Mouse (Mus musculus) embryonic facial prominence, embryonic 13.5 days (tissue): ENCODE results near the gene Hoxc9. TPM values are rescaled to one million over a fixed set of nuclear protein-coding genes. Genes with fewer than 3 reads are reported as not detected.
A peak's percentile ranks its signal among the peaks of the same experiment; 100 is the strongest.

Experiments
- ATAC-seq: fragments of 200-750 bp; cut with Nextera tagmentation; 2 replicates; pipeline ENCODE4 v1.8.0; 2017; ENCODE audit warnings: low read depth; ENCODE audit not compliant: insufficient number of reproducible peaks, insufficient read depth, low FRiP score, low TSS enrichment
- H3K27ac ChIP-seq: fragments of 300-500 bp; sonication (generic); 2 replicates; pipeline ENCODE4 v1.5.1; 2015; ENCODE audit warnings: moderate library complexity, mild to moderate bottlenecking, inconsistent platforms
- H3K27me3 ChIP-seq: fragments of 300-500 bp; sonication (generic); 2 replicates; pipeline ENCODE4 v1.6.1; 2015; ENCODE audit warnings: mild to moderate bottlenecking, inconsistent platforms
- H3K36me3 ChIP-seq: fragments of 300-500 bp; sonication (generic); 2 replicates; pipeline ENCODE4 v1.6.1; 2015; ENCODE audit warnings: mild to moderate bottlenecking, inconsistent platforms
- H3K4me1 ChIP-seq: fragments of 300-500 bp; sonication (generic); 2 replicates; pipeline ENCODE4 v1.6.1; 2015; ENCODE audit warnings: inconsistent platforms
- H3K4me2 ChIP-seq: fragments of 300-500 bp; sonication (generic); 2 replicates; pipeline ENCODE4 v1.6.1; 2015; ENCODE audit warnings: moderate library complexity, mild to moderate bottlenecking, inconsistent platforms
- H3K4me3 ChIP-seq: fragments of 300-500 bp; sonication (generic); 2 replicates; pipeline ENCODE4 v1.5.1; 2015; ENCODE audit warnings: mild to moderate bottlenecking, inconsistent platforms
- H3K9ac ChIP-seq: fragments of 300-500 bp; sonication (generic); 2 replicates; pipeline ENCODE4 v1.6.1; 2015; ENCODE audit warnings: mild to moderate bottlenecking, inconsistent platforms
- H3K9me3 ChIP-seq: fragments of 300-500 bp; sonication (generic); 2 replicates; pipeline ENCODE4 v1.6.1; 2016; ENCODE audit warnings: inconsistent platforms
- WGBS: fragments of 180-500 bp; shearing (Covaris S2); methylation state at CpG from one replicate; pipeline ENCODE4 v1.1.7; 2015; ENCODE audit warnings: mixed read lengths; 5-methylcytosine and 5-hydroxymethylcytosine counted together
- polyA plus RNA-seq: library from polyadenylated mRNA; unstranded; fragments of >200 nt; fragmentation: Nextera tagmentation; extraction: Ambion mirVana; gene quantifications from 2 replicates; pipeline ENCODE4 v1.2.1, GENCODE M21; 2015

Gene Hoxc9
- polyA plus RNA-seq, 1 experiment from 2014 or later, result not detected

DNA sequence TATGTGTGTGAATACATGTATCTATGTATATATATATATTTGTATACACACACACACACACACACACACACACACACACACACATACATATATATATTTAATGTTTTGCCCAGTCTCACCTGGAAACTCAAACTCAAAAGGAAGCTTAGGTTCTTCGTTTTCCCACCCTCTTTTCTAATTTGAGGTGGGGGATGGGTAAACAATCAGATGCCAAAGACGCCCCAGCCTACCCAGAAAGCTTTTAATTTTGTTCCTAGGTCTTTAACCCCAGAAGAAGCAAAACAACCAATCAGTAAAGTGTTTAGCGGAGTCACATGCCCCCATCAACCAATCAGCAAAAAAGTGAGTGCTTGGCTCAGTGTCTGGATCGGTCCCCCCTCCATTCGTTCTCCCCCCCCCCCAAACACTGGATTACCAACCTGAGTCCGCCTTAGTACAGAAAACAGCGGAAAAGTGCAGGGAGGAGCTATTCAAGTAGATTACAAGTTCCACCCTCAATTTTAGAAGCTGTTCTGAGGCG is 44.7 kb downstream of the Hoxc9 start:
- no peaks in the 10 kb centered on the region for H3K9me3 ChIP-seq
- no peak overlapping the region for H3K4me2 ChIP-seq
- H3K9ac ChIP-seq, result no peak overlapping the region
- WGBS, result 2% methylated on average over 8 of the region's 8 CpGs
- ATAC-seq, result no peak
- H3K27me3 ChIP-seq, result peaks cover 100% of the 10 kb centered on the region
- H3K27ac ChIP-seq, result no peak overlapping the region
- H3K36me3 ChIP-seq, result no peaks in the 10 kb centered on the region
- no peak overlapping the region for H3K4me3 ChIP-seq
- no peaks in the 10 kb centered on the region for H3K4me1 ChIP-seq

DNA sequence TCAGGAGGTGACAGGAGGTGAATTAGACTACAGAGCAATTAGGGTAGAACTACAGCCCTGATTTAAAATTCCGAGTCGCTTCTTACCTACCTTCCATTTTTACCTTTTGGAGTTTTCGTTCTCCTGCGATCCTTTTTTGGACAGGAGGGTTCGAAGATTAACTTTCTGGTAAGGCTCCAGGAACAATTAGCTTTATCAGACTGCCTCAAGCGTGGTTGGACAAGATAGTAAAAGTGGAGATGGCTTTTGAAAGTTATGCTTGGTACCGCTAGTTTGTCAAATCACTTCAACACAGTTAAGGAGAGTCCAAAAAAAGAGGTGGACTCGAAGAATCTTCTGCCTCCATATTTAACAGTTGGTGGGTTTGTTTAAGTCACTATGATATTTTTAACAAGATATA is 45.3 kb downstream of the Hoxc9 start:
- Histone ChIP-seq H3K4me2 (no peak overlapping the region), H3K4me1 (no peaks in the 10 kb centered on the region), H3K27me3 (peaks cover 100% of the 10 kb centered on the region), H3K27ac (no peak overlapping the region), H3K4me3 (no peak overlapping the region), H3K9ac (no peak overlapping the region), H3K9me3 (no peaks in the 10 kb centered on the region), H3K36me3 (no peaks in the 10 kb centered on the region)
- no peak for ATAC-seq
- 6% methylated on average over 8 of the region's 8 CpGs for WGBS

DNA sequence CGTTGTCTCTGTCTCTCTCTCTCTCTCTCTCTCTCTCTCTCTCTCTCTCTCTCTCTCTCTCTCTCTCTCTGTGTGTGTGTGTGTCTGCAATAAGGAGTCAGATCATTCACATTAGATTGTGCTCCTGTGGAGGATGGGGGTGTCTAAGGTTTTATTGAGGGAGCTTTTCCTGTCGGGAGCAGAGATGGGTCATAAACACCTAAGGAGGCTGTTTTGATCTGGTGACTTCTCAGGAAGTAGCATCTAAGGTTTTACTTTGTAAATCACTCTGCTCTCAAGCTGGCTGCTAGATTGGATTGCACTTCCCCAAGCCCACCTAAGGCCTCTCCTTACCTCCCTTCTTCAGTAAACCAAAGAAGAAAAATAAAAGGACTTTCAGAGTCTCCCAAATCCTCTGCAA is 47.9 kb downstream of the Hoxc9 start:
- whole genome bisulfite sequencing, result 1% methylated on average over 2 of the region's 2 CpGs
- Histone ChIP-seq H3K27ac (no peak overlapping the region), H3K9ac (no peak overlapping the region), H3K4me3 (no peak overlapping the region), H3K4me1 (no peaks in the 10 kb centered on the region), H3K27me3 (peaks cover 100% of the 10 kb centered on the region), H3K4me2 (no peak overlapping the region), H3K36me3 (no peaks in the 10 kb centered on the region), H3K9me3 (no peaks in the 10 kb centered on the region)
- no peak for ATAC-seq

DNA sequence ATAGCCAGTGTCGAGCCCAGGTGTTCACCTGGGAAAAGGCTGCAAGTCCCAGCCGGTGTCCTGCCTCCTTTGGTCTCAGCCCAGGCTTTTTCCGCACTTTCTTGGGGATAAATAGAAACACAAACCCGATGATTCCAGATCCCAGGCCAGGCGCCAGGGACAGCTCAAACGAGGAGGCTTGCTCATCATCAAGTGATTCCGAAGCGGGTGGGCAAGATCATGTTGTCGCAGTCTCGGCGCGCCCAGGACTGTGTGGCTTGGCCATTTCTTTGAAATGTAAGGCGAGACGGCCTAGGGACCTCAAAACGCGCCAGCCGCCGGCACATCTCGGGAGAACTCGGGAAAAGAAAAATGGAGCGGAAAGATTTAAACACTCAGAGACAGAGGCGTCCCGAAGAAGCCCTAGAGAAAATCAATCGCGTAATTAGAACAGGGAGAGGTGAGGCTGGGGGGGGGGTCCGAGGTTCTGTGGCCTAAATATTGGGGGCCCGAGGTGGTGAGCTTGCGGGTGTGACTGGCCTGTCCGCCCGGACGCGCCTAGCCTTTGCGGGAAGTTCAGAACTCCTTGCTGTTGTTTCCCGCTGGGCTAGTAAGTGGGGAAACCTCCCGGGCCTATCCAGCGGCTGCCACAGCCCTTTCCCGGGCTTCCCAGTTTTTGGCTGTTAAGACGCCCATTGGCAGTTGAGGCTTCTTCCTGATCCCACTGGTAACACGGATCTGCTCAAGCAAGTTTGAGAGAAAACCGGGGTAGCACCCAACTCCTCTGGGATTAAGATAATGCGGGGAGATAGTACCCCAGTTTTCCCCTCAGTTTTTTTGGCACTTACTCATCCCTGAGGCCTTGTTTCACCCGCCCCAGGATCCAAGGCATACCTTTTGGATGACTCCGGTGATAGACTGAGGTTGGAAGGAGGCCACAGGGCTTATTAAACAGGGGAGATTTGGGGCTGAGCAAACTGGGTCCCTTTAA is 51.3 kb downstream of the Hoxc9 start:
- H3K4me1 ChIP-seq, result no peaks in the 10 kb centered on the region
- 2% methylated on average over 43 of the region's 43 CpGs for WGBS
- no peak overlapping the region for H3K4me2 ChIP-seq
- H3K36me3 ChIP-seq, result no peaks in the 10 kb centered on the region
- no peaks in the 10 kb centered on the region for H3K9me3 ChIP-seq
- H3K27ac ChIP-seq, result no peak overlapping the region
- ATAC-seq, result no peak
- H3K4me3 ChIP-seq, result no peak overlapping the region
- no peak overlapping the region for H3K9ac ChIP-seq
- H3K27me3 ChIP-seq, result peaks cover 99% of the 10 kb centered on the region

DNA sequence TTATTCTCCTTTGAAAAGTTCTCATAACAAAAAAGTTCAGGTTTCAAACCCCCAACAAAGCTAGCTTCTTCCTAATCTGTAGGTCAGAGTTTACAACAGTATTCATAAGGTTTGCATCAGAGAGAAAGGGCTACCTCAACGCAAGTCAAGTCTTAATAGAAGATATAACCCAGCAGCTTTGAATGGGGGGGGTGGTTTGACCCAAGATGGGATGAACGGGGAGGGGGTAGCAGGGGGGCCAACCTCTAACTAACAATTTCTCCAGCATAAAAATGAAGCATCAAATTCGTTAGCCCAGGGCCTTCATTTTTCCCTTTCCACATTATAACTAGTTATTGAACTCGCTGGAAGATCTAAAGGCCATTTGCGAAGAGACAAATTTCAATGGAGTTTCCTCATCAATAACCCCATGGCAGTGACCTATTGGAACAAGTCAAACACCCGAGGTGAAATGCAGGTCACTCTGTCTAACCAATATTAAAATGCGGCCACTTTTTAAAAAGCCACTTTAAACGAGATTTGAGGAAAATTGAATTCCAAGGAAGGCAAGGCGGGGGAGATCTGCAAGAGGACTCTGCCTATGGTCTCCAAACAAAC is 52.8 kb downstream of the Hoxc9 start:
- H3K4me1 ChIP-seq, result no peaks in the 10 kb centered on the region
- no peaks in the 10 kb centered on the region for H3K9me3 ChIP-seq
- no peak for ATAC-seq
- no peak overlapping the region for H3K4me3 ChIP-seq
- no peak overlapping the region for H3K9ac ChIP-seq
- peaks cover 99% of the 10 kb centered on the region for H3K27me3 ChIP-seq
- H3K27ac ChIP-seq, result no peak overlapping the region
- 10% methylated on average over 9 of the region's 9 CpGs for WGBS
- no peaks in the 10 kb centered on the region for H3K36me3 ChIP-seq
- H3K4me2 ChIP-seq, result no peak overlapping the region

DNA sequence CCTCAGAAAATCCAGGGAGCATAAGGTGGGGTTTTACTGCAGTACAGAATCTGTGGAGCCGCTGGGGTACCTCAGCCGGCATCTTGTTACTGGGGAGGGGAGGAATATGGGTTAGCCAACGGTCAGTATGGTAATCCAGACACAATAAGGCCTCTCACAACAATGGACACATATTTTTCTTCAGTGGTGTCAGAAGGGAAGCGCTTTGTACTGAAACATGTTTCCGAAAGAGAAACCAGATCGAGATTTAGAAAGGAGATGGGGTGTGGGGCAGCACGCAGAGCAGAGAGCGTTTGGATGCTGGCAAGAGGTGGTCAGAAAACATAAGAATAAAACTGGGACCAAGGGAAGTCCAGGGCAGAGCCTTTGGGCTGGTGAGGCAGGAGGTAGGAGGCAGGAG is 53.9 kb downstream of the Hoxc9 start:
- WGBS, result 3% methylated on average over 8 of the region's 8 CpGs
- Histone ChIP-seq H3K27me3 (peaks cover 99% of the 10 kb centered on the region), H3K9ac (no peak overlapping the region), H3K4me2 (no peak overlapping the region), H3K4me3 (no peak overlapping the region), H3K36me3 (no peaks in the 10 kb centered on the region), H3K9me3 (no peaks in the 10 kb centered on the region), H3K27ac (no peak overlapping the region), H3K4me1 (no peaks in the 10 kb centered on the region)
- ATAC-seq, result no peak

DNA sequence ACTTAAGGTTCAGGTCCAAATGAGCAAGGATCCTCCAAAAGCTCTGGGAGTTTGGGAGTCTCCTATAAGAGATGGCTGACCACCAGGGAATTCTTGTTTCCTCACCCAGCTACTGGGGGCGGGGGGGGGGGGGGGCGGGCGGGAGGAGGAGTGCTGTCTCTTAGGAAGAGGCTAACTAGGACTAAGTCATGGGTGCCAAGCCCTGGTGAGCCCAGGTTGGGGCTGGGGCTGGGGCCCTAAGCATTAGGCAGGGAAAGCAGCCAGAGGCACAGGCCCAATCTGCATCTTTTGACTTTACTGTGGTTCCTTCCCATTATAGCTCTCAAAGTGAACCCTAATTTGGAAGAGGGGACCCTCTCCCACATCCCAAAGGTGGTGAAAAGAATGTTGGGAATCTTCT is 55.9 kb downstream of the Hoxc9 start:
- Histone ChIP-seq H3K4me2 (no peak overlapping the region), H3K4me1 (no peaks in the 10 kb centered on the region), H3K9me3 (no peaks in the 10 kb centered on the region), H3K9ac (no peak overlapping the region), H3K27ac (no peak overlapping the region), H3K27me3 (peaks cover 99% of the 10 kb centered on the region), H3K36me3 (no peaks in the 10 kb centered on the region), H3K4me3 (no peak overlapping the region)
- ATAC-seq, result no peak
- WGBS, result 0% methylated on average over 2 of the region's 3 CpGs

GRCm38 (mm10) chr15:103032646-103033575 is 56.7 kb downstream of the Hoxc9 start:
- no peaks in the 10 kb centered on the region for H3K9me3 ChIP-seq
- H3K4me2 ChIP-seq, result no peak overlapping the region
- ATAC-seq, result no peak
- no peaks in the 10 kb centered on the region for H3K4me1 ChIP-seq
- H3K36me3 ChIP-seq, result no peaks in the 10 kb centered on the region
- WGBS, result 1% methylated on average over 26 of the region's 26 CpGs
- no peak overlapping the region for H3K9ac ChIP-seq
- no peak overlapping the region for H3K27ac ChIP-seq
- peaks cover 99% of the 10 kb centered on the region for H3K27me3 ChIP-seq
- no peak overlapping the region for H3K4me3 ChIP-seq

GRCm38 (mm10) chr15:103034043-103034806 is 58.0 kb downstream of the Hoxc9 start:
- H3K4me2 ChIP-seq, result peak overlapping the region; percentile 37
- no peak overlapping the region for H3K9ac ChIP-seq
- no peaks in the 10 kb centered on the region for H3K4me1 ChIP-seq
- H3K9me3 ChIP-seq, result no peaks in the 10 kb centered on the region
- no peaks in the 10 kb centered on the region for H3K36me3 ChIP-seq
- peaks cover 99% of the 10 kb centered on the region for H3K27me3 ChIP-seq
- no peak for ATAC-seq
- H3K4me3 ChIP-seq, result peak overlapping the region; percentile 19
- under 1% methylated on average over 24 of the region's 24 CpGs for WGBS
- H3K27ac ChIP-seq, result no peak overlapping the region
